Mouse (Mus musculus): Measurements from ENCODE around the gene Tmem246.

Tmem246 gene

GRCm38 (mm10) chr4:49535036-49535435 lies 62.6 kb downstream of the Tmem246 start:
- ChIA-PET POLR2A (no interaction called here), CTCF (no interaction called here)
